Mouse (Mus musculus) lung, embryonic 14.5 days (tissue): ENCODE measurements around the gene Gabpb1. TPM values are rescaled to one million over a fixed set of nuclear protein-coding genes. Genes with fewer than 3 reads are reported as not detected.

Source experiments
- ATAC-seq: fragments of 200-750 bp; cut with Nextera tagmentation; 2 replicates; pipeline ENCODE4 v1.8.0; 2017; ENCODE audit warnings: mild to moderate bottlenecking, moderate TSS enrichment, moderate library complexity; ENCODE audit not compliant: insufficient read depth
- DNase-seq: peaks from one replicate; pipeline ENCODE4 v3.0.0-alpha.2; 2015
- H3K27ac ChIP-seq: fragments of 300-500 bp; sonication (generic); 2 replicates; pipeline ENCODE4 v1.5.1; 2014; ENCODE audit warnings: low read depth, mild to moderate bottlenecking, moderate library complexity
- H3K27me3 ChIP-seq: fragments of 300-500 bp; sonication (generic); 2 replicates; pipeline ENCODE4 v1.6.1; 2014; ENCODE audit warnings: low read length, control low read depth; ENCODE audit not compliant: insufficient read depth
- H3K36me3 ChIP-seq: fragments of 300-500 bp; sonication (generic); 2 replicates; pipeline ENCODE4 v1.6.1; 2014; ENCODE audit warnings: control low read depth; ENCODE audit not compliant: insufficient read depth
- H3K4me1 ChIP-seq: fragments of 300-500 bp; sonication (generic); 2 replicates; pipeline ENCODE4 v1.6.1; 2014; ENCODE audit warnings: antibody characterized with exemption, control low read depth; ENCODE audit not compliant: insufficient read depth
- H3K4me2 ChIP-seq: fragments of 300-500 bp; sonication (generic); 2 replicates; pipeline ENCODE4 v1.6.1; 2014; ENCODE audit warnings: mild to moderate bottlenecking
- H3K4me3 ChIP-seq: fragments of 300-500 bp; sonication (generic); 2 replicates; pipeline ENCODE4 v1.5.1; 2014; ENCODE audit warnings: low read depth, low read length
- H3K9ac ChIP-seq: fragments of 300-500 bp; sonication (generic); 2 replicates; pipeline ENCODE4 v1.6.1; 2014
- H3K9me3 ChIP-seq: fragments of 300-500 bp; sonication (generic); 2 replicates; pipeline ENCODE4 v1.6.1; 2016; ENCODE audit warnings: low read depth, low read length, control low read depth
- CTCF ChIP-seq: IDR thresholded peaks from 2 replicates; pipeline ENCODE4 v1.5.1; 2016; ENCODE audit warnings: antibody characterized with exemption, low read depth
- WGBS: fragments of 180-500 bp; shearing (Covaris S2); extraction: QIAGEN DNeasy Blood & Tissue Kit; methylation state at CpG from one replicate; pipeline ENCODE4 v1.1.7; 2014; 5-methylcytosine and 5-hydroxymethylcytosine counted together
- polyA plus RNA-seq: library from polyadenylated mRNA; unstranded; fragments of >200 nt; fragmentation: Nextera tagmentation; extraction: Ambion mirVana; gene quantifications from 2 replicates; pipeline ENCODE4 v1.2.1, GENCODE M21; 2014

Gabpb1 gene
- polyA plus RNA-seq, 1 experiment from 2014 or later: 68.3 TPM

GRCm38 (mm10) chr2:126593831-126594610 lies 82.1 kb downstream of the Gabpb1 start:
- DNase-seq: peak; percentile 87
- WGBS: 20% methylated on average over 26 of the region's 26 CpGs
- ATAC-seq: peak; percentile 80
- H3K27ac ChIP-seq: no peak overlapping the region
- H3K27me3 ChIP-seq: no peaks in the 10 kb centered on the region
- TF ChIP-seq CTCF: peak; percentile 92
- H3K9ac ChIP-seq: peak overlapping the region; percentile 40
- H3K9me3 ChIP-seq: no peaks in the 10 kb centered on the region
- peak overlapping the region; percentile 66 for H3K4me2 ChIP-seq
- H3K36me3 ChIP-seq: no peaks in the 10 kb centered on the region
- H3K4me3 ChIP-seq: peak overlapping the region; percentile 29
- H3K4me1 ChIP-seq: no peaks in the 10 kb centered on the region

- ATAC-seq (no peak), DNase-seq (no peak)
- Histone ChIP-seq H3K36me3 (no peaks in the 10 kb centered on the region), H3K27ac (no peak overlapping the region), H3K4me1 (no peaks in the 10 kb centered on the region), H3K27me3 (no peaks in the 10 kb centered on the region), H3K4me3 (no peak overlapping the region), H3K9me3 (no peaks in the 10 kb centered on the region), H3K4me2 (no peak overlapping the region), H3K9ac (no peak overlapping the region)
- no peak for TF ChIP-seq CTCF
- 89% methylated on average over 4 of the region's 4 CpGs for WGBS
These were observed 84.8 kb downstream of the Gabpb1 start for GRCm38 (mm10) chr2:126591304-126591703.

GRCm38 (mm10) chr2:126587468-126587867 lies 88.7 kb downstream of the Gabpb1 start:
- TF ChIP-seq CTCF: no peak
- Histone ChIP-seq H3K9me3 (no peaks in the 10 kb centered on the region), H3K4me1 (no peaks in the 10 kb centered on the region), H3K27me3 (no peaks in the 10 kb centered on the region), H3K9ac (no peak overlapping the region), H3K36me3 (no peaks in the 10 kb centered on the region), H3K4me3 (no peak overlapping the region), H3K27ac (no peak overlapping the region), H3K4me2 (no peak overlapping the region)
- WGBS: 78% methylated on average over 3 of the region's 3 CpGs
- ATAC-seq (no peak), DNase-seq (no peak)

DNA sequence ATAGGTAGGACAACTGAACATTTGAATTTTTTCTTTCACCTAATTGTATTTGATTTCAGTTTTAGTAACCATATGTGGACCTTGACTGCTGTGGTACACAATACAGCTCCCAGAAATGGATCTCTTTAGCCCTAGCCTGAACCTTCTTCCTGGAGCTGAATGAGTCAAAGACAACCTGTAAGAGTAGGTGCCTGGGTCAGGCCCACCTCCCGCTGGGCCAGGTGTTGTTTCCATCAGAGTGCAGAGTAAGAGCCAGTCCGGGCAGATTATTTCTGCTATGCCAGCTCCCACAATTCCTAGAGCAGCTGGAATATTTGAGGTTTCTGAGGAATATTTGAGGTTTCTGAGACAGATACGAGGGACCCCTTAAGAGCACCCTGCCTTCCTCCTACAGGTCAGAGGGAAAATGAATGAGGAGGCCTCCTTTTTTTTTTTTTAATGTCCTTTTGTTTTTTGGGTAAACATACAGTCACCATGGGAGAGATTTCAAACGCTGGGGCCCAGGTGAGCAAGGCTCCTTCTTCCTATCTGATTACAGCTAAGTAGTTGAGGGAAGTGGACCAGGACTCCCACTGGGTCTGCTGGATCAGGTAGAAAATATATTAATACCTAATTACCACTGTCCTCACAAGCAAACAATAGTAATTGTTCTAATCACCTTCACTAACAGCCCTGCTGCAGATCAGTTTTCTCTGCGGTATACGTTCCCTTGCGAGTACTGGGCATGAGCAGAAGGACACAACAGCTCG lies 91.3 kb downstream of the Gabpb1 start:
- H3K27ac ChIP-seq: no peak overlapping the region
- no peaks in the 10 kb centered on the region for H3K27me3 ChIP-seq
- DNase-seq: no peak
- ATAC-seq: no peak
- H3K4me3 ChIP-seq: no peak overlapping the region
- TF ChIP-seq CTCF: no peak
- H3K36me3 ChIP-seq: no peaks in the 10 kb centered on the region
- no peaks in the 10 kb centered on the region for H3K4me1 ChIP-seq
- no peak overlapping the region for H3K9ac ChIP-seq
- H3K4me2 ChIP-seq: no peak overlapping the region
- no peaks in the 10 kb centered on the region for H3K9me3 ChIP-seq
- WGBS: 70% methylated on average over 8 of the region's 8 CpGs

GRCm38 (mm10) chr2:126583960-126584359 lies 92.2 kb downstream of the Gabpb1 start:
- ATAC-seq: no peak
- Histone ChIP-seq H3K36me3 (no peaks in the 10 kb centered on the region), H3K9ac (no peak overlapping the region), H3K9me3 (no peaks in the 10 kb centered on the region), H3K27me3 (no peaks in the 10 kb centered on the region), H3K27ac (no peak overlapping the region), H3K4me1 (no peaks in the 10 kb centered on the region), H3K4me2 (no peak overlapping the region), H3K4me3 (no peak overlapping the region)
- no peak for DNase-seq
- WGBS: 61% methylated on average over 6 of the region's 6 CpGs
- TF ChIP-seq CTCF: no peak

DNA sequence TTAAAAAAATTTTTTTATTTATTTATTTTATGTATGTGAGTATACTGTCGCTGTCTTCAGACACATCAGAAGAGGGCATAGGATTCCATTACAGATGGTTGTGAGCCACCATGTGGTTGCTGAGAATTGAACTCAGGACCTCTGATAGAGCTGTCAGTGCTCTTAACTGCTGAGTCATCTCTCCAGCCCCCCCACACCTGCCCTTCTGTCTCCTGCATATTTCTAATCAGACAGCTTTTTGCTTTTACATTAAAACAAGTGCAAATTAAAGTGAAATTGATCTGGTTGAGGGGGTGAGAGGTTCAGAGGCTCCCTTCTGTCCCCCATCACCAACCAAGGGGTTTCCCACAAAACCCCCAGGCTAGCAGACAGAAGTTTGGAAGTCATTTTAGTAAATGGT lies 96.9 kb downstream of the Gabpb1 start:
- H3K9me3 ChIP-seq: no peaks in the 10 kb centered on the region; the same call in 1 of the 2 replicates
- H3K4me2 ChIP-seq: no peak overlapping the region
- TF ChIP-seq CTCF: no peak
- 84% methylated on average over 1 of the region's 1 CpGs for WGBS
- DNase-seq (no peak), ATAC-seq (no peak)
- H3K36me3 ChIP-seq: no peaks in the 10 kb centered on the region
- no peak overlapping the region for H3K4me3 ChIP-seq
- no peaks in the 10 kb centered on the region for H3K27me3 ChIP-seq
- H3K9ac ChIP-seq: no peak overlapping the region
- no peaks in the 10 kb centered on the region for H3K4me1 ChIP-seq
- no peak overlapping the region for H3K27ac ChIP-seq

Other genes with a start within 250 kb of the Gabpb1 start
- 0.39 and 0.50 TPM in 2 replicates for gene Atp8b4, start 175.7 kb downstream of the Gabpb1 start, polyA plus RNA-seq
- 1.3 TPM in 2 replicates for gene Slc27a2, start 123.9 kb downstream of the Gabpb1 start, polyA plus RNA-seq
- 1.4 and 2.1 TPM in 2 replicates for gene Hdc, start 57.0 kb downstream of the Gabpb1 start, polyA plus RNA-seq
- gene Usp8, start 31.0 kb upstream of the Gabpb1 start, polyA plus RNA-seq: 43.8 and 44.6 TPM in 2 replicates
- 3.6 and 4.1 TPM in 2 replicates for gene Usp50, start 107.1 kb upstream of the Gabpb1 start, polyA plus RNA-seq
- 48.0 and 50.8 TPM in 2 replicates for gene Trpm7, start 199.9 kb upstream of the Gabpb1 start, polyA plus RNA-seq